Mouse (Mus musculus): Measurements from ENCODE around the gene Ace2.

GRCm38 (mm10) chrX:164113744-164114143 lies 25.4 kb upstream of the Ace2 start:
- TF ChIP-seq CTCF (IDR thresholded peaks at IDR 0.05; ENCODE audit: low read depth) = no peak
- no peak for TF ChIP-seq EP300 (IDR thresholded peaks at IDR 0.05; ENCODE audit: low read depth)

Data from liver, embryonic 14.5 days (tissue).